Mouse (Mus musculus): ENCODE results near the gene Rps6kl1. TPM values are rescaled to one million over a fixed set of nuclear protein-coding genes. Genes with fewer than 3 reads are reported as not detected.
A peak's percentile ranks its signal among the peaks of the same experiment; 100 is the strongest.
"Not testable (repeated sequence)": the region's sequence is repeated elsewhere in the genome, so short reads cannot be mapped to it uniquely, and the experiment has no call there.

Rps6kl1 gene
- total and polyA plus RNA-seq, 2 experiments from 2014 or later: 35.0 to 48.6 TPM

DNA sequence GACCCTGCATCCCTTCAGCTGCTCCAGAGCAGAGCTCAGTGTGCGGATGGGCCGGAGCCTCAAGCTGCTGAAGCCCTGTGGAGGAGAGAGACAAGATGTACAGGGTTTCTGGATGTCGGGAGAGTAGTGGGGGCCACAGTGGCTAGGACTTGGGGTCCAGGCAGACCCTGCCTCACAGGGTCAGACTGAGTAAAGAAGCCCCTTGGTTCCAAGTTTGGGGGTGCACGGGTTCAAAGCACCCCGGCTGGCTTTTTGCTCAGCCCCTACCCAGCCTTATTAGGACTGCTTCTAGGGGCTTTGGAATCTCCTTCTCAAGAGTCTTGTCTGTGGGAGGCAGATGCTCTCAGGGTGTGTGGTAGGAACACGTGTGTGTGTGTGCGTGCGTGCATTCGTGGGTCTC, 4.2 kb downstream of the Rps6kl1 start:
- TF ChIP-seq CTCF (IDR thresholded peaks at IDR 0.05): no peak
- no peaks in the 10 kb centered on the region for H3K27me3 ChIP-seq (ENCODE audit: insufficient read depth, low read length)
- DNase-seq (ENCODE audit: low spot score) (no peak), ATAC-seq (ENCODE audit: low FRiP score) (no peak)
- 77% methylated on average over 9 of the region's 9 CpGs for WGBS
- H3K4me2 ChIP-seq (ENCODE audit: low read depth, low read length, poor library complexity, severe bottlenecking): no peak overlapping the region
- no peak overlapping the region for H3K4me3 ChIP-seq (ENCODE audit: low read depth, low read length)
- 0 out of 2 replicates have a peak, but pooled peaks cover 7% of the 10 kb centered on the region for H3K36me3 ChIP-seq (ENCODE audit: insufficient read depth, low read length)
- no peak overlapping the region for H3K27ac ChIP-seq (ENCODE audit: low read depth, low read length)
- H3K9ac ChIP-seq (replicated peaks; ENCODE audit: low read length, poor library complexity, severe bottlenecking): no peak overlapping the region
- no peaks in the 10 kb centered on the region for H3K9me3 ChIP-seq (ENCODE audit: low read length)
- peaks cover 7% of the 10 kb centered on the region; the same call in 1 of the 2 replicates for H3K4me1 ChIP-seq (ENCODE audit: insufficient read depth, low read length)

DNA sequence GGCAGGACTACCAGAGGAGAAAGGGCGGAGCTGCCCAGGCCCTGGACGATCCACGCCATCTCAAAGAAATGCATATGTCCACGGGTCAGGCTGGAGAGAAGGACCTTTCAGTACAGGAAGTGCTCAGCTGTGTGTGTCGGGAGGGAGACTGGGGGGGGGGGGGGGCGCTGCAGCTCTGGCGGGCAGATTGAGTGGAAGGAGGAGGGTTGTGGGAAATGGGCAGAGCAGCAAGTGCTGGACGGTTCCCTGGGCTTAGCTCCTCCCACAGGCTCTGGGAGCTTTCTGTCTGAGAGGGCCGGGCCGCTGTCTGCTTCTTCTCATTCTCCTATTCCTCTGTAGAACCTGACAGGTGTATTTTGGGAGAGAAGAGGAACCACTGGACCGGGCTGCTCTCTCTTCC, 4.7 kb downstream of the Rps6kl1 start:
- Histone ChIP-seq H3K4me3 (ENCODE audit: low read depth, low read length) (no peak overlapping the region), H3K27me3 (ENCODE audit: insufficient read depth, low read length) (no peaks in the 10 kb centered on the region), H3K36me3 (ENCODE audit: insufficient read depth, low read length) (0 out of 2 replicates have a peak, but pooled peaks cover 7% of the 10 kb centered on the region), H3K9me3 (ENCODE audit: low read length) (no peaks in the 10 kb centered on the region), H3K4me2 (ENCODE audit: low read depth, low read length, poor library complexity, severe bottlenecking) (no peak overlapping the region), H3K4me1 (ENCODE audit: insufficient read depth, low read length) (peaks cover 3% of the 10 kb centered on the region; the same call in 1 of the 2 replicates), H3K9ac (replicated peaks; ENCODE audit: low read length, poor library complexity, severe bottlenecking) (no peak overlapping the region), H3K27ac (ENCODE audit: low read depth, low read length) (no peak overlapping the region)
- ATAC-seq (ENCODE audit: low FRiP score) (no peak), DNase-seq (ENCODE audit: low spot score) (no peak)
- WGBS: 27% methylated on average over 10 of the region's 11 CpGs
- no peak for TF ChIP-seq CTCF (IDR thresholded peaks at IDR 0.05)

DNA sequence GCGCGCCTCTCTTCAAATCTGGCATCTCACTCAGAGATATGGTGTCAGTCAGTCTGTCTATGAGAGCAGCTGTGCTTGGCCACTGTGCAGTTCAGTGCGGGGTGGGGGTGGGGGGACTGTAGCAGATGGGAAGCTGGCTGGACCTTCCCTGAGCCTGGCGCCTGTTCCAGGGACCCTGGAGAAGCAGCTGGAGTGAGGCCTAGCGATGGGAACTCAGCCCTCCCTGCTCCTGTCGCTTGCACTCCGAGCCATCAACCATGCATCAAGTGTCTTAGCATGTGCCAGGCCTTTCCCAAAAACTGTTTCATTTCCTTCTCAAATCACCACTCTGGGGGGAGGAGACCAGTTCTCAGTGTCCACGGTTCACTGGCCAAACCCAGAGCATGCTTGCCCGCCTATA, 5.4 kb downstream of the Rps6kl1 start:
- H3K9ac ChIP-seq (replicated peaks; ENCODE audit: low read length, poor library complexity, severe bottlenecking): no peak overlapping the region
- WGBS: 65% methylated on average over 9 of the region's 9 CpGs
- peaks cover 2% of the 10 kb centered on the region; the same call in 1 of the 2 replicates for H3K4me1 ChIP-seq (ENCODE audit: insufficient read depth, low read length)
- ATAC-seq (ENCODE audit: low FRiP score) (no peak), DNase-seq (ENCODE audit: low spot score) (peak; percentile 63)
- H3K27me3 ChIP-seq (ENCODE audit: insufficient read depth, low read length): no peaks in the 10 kb centered on the region
- TF ChIP-seq CTCF (IDR thresholded peaks at IDR 0.05): no peak
- no peak overlapping the region for H3K4me3 ChIP-seq (ENCODE audit: low read depth, low read length)
- H3K36me3 ChIP-seq (ENCODE audit: insufficient read depth, low read length): peaks cover 12% of the 10 kb centered on the region
- no peaks in the 10 kb centered on the region for H3K9me3 ChIP-seq (ENCODE audit: low read length)
- no peak overlapping the region for H3K27ac ChIP-seq (ENCODE audit: low read depth, low read length)
- H3K4me2 ChIP-seq (ENCODE audit: low read depth, low read length, poor library complexity, severe bottlenecking): no peak overlapping the region

DNA sequence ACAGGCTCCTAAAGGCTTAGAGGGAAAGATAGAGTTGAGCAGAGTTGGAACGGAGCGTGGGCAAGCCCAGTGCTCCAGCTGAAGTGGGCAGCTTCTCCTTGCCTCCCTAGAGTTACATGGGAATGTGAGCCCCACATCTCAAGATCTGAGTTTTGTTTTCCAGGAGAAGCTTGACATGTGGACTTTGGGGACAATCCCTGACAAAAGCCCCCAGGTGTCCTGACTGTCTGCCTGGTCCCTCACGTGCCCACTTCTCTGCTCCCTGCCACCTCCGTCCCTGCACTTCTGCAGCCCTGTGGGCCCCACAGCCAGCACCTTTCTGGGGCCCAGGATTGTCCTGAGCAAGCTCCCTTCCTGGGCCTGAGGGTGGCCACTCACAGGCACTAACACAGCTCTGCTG, 6.2 kb downstream of the Rps6kl1 start:
- no peak overlapping the region for H3K4me2 ChIP-seq (ENCODE audit: low read depth, low read length, poor library complexity, severe bottlenecking)
- DNase-seq (ENCODE audit: low spot score) (no peak), ATAC-seq (ENCODE audit: low FRiP score) (no peak)
- 96% methylated on average over 4 of the region's 4 CpGs for WGBS
- no peak for TF ChIP-seq CTCF (IDR thresholded peaks at IDR 0.05)
- no peaks in the 10 kb centered on the region for H3K9me3 ChIP-seq (ENCODE audit: low read length)
- H3K27me3 ChIP-seq (ENCODE audit: insufficient read depth, low read length): no peaks in the 10 kb centered on the region
- H3K4me3 ChIP-seq (ENCODE audit: low read depth, low read length): no peak overlapping the region
- H3K27ac ChIP-seq (ENCODE audit: low read depth, low read length): no peak overlapping the region
- peaks cover 19% of the 10 kb centered on the region for H3K36me3 ChIP-seq (ENCODE audit: insufficient read depth, low read length)
- no peak overlapping the region for H3K9ac ChIP-seq (replicated peaks; ENCODE audit: low read length, poor library complexity, severe bottlenecking)
- no peaks in the 10 kb centered on the region; the same call in 1 of the 2 replicates for H3K4me1 ChIP-seq (ENCODE audit: insufficient read depth, low read length)

DNA sequence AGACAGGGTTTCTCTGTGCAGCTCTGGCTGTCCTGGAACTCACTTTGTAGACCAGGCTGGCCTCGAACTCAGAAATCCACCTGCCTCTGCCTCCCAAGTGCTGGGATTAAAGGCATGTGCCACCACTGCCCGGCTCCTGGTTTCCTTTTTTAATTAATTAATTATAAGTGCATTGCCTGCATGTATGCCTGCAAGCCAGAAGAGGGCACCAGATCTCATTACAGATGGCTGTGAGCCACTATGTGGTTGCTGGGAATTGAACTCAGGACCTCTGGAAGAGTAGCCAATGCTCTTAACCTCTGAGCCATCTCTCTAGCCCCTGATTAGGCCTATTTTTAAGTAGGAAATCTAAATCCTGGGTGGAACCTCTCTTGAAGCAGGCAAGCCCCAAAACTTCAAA, 6.8 kb downstream of the Rps6kl1 start:
- not testable (repeated sequence) for H3K27ac ChIP-seq (ENCODE audit: low read depth, low read length); H3K4me3 ChIP-seq (ENCODE audit: low read depth, low read length); DNase-seq (ENCODE audit: low spot score); H3K4me1 ChIP-seq (ENCODE audit: insufficient read depth, low read length); H3K9ac ChIP-seq (replicated peaks; ENCODE audit: low read length, poor library complexity, severe bottlenecking); H3K27me3 ChIP-seq (ENCODE audit: insufficient read depth, low read length); H3K9me3 ChIP-seq (ENCODE audit: low read length); H3K4me2 ChIP-seq (ENCODE audit: low read depth, low read length, poor library complexity, severe bottlenecking); ATAC-seq (ENCODE audit: low FRiP score)
- 57% methylated on average over 2 of the region's 2 CpGs for WGBS
- H3K36me3 ChIP-seq (ENCODE audit: insufficient read depth, low read length): peaks cover 25% of the 10 kb centered on the region
- peak; percentile 55 for TF ChIP-seq CTCF (IDR thresholded peaks at IDR 0.05)

DNA sequence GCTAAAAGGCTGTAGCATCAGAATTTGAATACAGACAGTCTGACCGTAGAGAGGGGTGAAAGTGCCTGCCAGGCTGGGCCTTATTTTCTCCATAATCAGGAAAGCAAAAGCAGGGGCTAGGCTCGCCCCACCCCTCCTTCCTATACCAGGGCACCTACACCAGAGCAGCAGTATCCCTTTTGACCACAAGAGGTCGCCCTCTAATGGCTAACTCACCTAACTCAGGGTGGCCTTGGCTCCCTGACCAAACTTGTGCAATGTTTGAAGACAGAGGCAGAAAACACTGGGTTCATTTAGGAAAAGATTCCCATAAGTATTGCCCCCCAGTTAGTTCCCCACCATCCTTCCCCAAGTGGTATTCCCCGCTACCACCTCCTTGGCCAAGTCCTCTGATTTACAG, 8.3 kb downstream of the Rps6kl1 start:
- peaks cover 38% of the 10 kb centered on the region for H3K36me3 ChIP-seq (ENCODE audit: insufficient read depth, low read length)

More for the DNA sequence above, 8.3 kb downstream of the Rps6kl1 start:
- ATAC-seq (ENCODE audit: low FRiP score): no peak; the same call in 1 of the 2 replicates
- no peak overlapping the region for H3K9ac ChIP-seq (replicated peaks; ENCODE audit: low read length, poor library complexity, severe bottlenecking)
- WGBS: 14% methylated on average over 4 of the region's 4 CpGs
- no peak overlapping the region for H3K4me3 ChIP-seq (ENCODE audit: low read depth, low read length)
- no peaks in the 10 kb centered on the region for H3K4me1 ChIP-seq (ENCODE audit: insufficient read depth, low read length)
- no peaks in the 10 kb centered on the region for H3K27me3 ChIP-seq (ENCODE audit: insufficient read depth, low read length)
- peak; percentile 95 for TF ChIP-seq CTCF (IDR thresholded peaks at IDR 0.05)
- H3K9me3 ChIP-seq (ENCODE audit: low read length): no peaks in the 10 kb centered on the region
- DNase-seq (ENCODE audit: low spot score): peak; percentile 89
- no peak overlapping the region for H3K27ac ChIP-seq (ENCODE audit: low read depth, low read length)
- H3K4me2 ChIP-seq (ENCODE audit: low read depth, low read length, poor library complexity, severe bottlenecking): no peak overlapping the region
